Mouse (Mus musculus) heart, postnatal 14 days (tissue): ENCODE data around the gene Papss2. TPM values are rescaled to one million over a fixed set of nuclear protein-coding genes. Genes with fewer than 3 reads are reported as not detected.

Experiments
- DNase-seq, 2 experiments: peaks; one replicate each; pipeline ENCODE4 v3.0.0; 2021 to 2022
- intact Hi-C: fragments of 180-260 bp; cut with DNase I; formaldehyde crosslinking; loops from one replicate; pipeline ENCODE4 v1.15.1; 2025
- long read RNA-seq, 2 experiments: library from polyadenylated mRNA; stranded (forward); transcript quantifications; one replicate each; pipeline ENCODE4 v2.0.0; 2021
- total RNA-seq, 2 experiments: library from RNA; stranded (reverse); gene quantifications; 2 replicates each; pipeline ENCODE4 v1.2.3; 2021

Gene Papss2
- 10 to 100 TPM; 15.6 to 18.7 TPM for total RNA-seq
- long read RNA-seq, experiment 1, transcript Papss2-202 (12 exons, 2,047 nt): major isoform, 6 of 8 reads
- long read RNA-seq, experiment 1, partial matches to known transcripts: 1 of 8 reads
- long read RNA-seq, experiment 1, other reads (novel, unspliced or antisense): 1 of 8 reads
- long read RNA-seq, experiment 2, transcript Papss2-202 (12 exons, 2,047 nt): major isoform, 6 of 7 reads
- long read RNA-seq, experiment 2, partial matches to known transcripts: 0 of 7 reads
- long read RNA-seq, experiment 2, other reads (novel, unspliced or antisense): 1 of 7 reads

GRCm38 (mm10) chr19:32595506-32596286 lies at the start of gene Papss2:
Papss2 (plus strand) TSS chr19:32595790.
- peak; percentile 79 to 85 for DNase-seq
- intact Hi-C loops: loop anchor here (5.0 kb wide), 2 partner anchors 42 to 78 kb away; no protein-coding TSS in a partner anchor

- no peak for DNase-seq
- intact Hi-C loops: no loop called here
Measured at GRCm38 (mm10) chr19:32547396-32547795, 48.2 kb upstream of the Papss2 start.

- intact Hi-C loops: no loop called here
- DNase-seq: no peak
Measured at GRCm38 (mm10) chr19:32548202-32548601, 47.4 kb upstream of the Papss2 start.

GRCm38 (mm10) chr19:32550446-32550845 lies 45.1 kb upstream of the Papss2 start:
- intact Hi-C loops: no loop called here
- no peak for DNase-seq

- DNase-seq: peak in 1 of 2 experiments; percentile 14
- intact Hi-C loops: no loop called here
Measured at GRCm38 (mm10) chr19:32551442-32551841, 44.1 kb upstream of the Papss2 start.

GRCm38 (mm10) chr19:32552106-32552505 lies 43.5 kb upstream of the Papss2 start:
- intact Hi-C loops: no loop called here

GRCm38 (mm10) chr19:32553310-32553709 lies 42.3 kb upstream of the Papss2 start:
- no peak for DNase-seq
- intact Hi-C loops: no loop called here

More at GRCm38 (mm10) chr19:32552106-32552505, 43.5 kb upstream of the Papss2 start:
- DNase-seq: no peak

- intact Hi-C loops: no loop called here
- no peak for DNase-seq
Measured at GRCm38 (mm10) chr19:32555257-32555656, 40.3 kb upstream of the Papss2 start.

- intact Hi-C loops: no loop called here
- DNase-seq: no peak
Measured at GRCm38 (mm10) chr19:32567025-32567424, 28.6 kb upstream of the Papss2 start.

- intact Hi-C loops: no loop called here
- no peak for DNase-seq
Measured at GRCm38 (mm10) chr19:32567447-32567846, 28.1 kb upstream of the Papss2 start.

GRCm38 (mm10) chr19:32568470-32568869 lies 27.1 kb upstream of the Papss2 start:
- intact Hi-C loops: no loop called here
- no peak for DNase-seq

- no peak for DNase-seq
- intact Hi-C loops: no loop called here
Measured at GRCm38 (mm10) chr19:32568961-32569653, 26.5 kb upstream of the Papss2 start.

GRCm38 (mm10) chr19:32569725-32570124 lies 25.9 kb upstream of the Papss2 start:
- intact Hi-C loops: no loop called here
- DNase-seq: no peak

- intact Hi-C loops: no loop called here
- no peak for DNase-seq
Measured at GRCm38 (mm10) chr19:32572191-32572590, 23.4 kb upstream of the Papss2 start.

- DNase-seq: peak in 1 of 2 experiments; percentile 26
- intact Hi-C loops: no loop called here
Measured at GRCm38 (mm10) chr19:32573259-32573658, 22.3 kb upstream of the Papss2 start.

GRCm38 (mm10) chr19:32574846-32575245 lies 20.7 kb upstream of the Papss2 start:
- no peak for DNase-seq
- intact Hi-C loops: no loop called here

- peak in 1 of 2 experiments; percentile 5 for DNase-seq
- intact Hi-C loops: no loop called here
Measured at GRCm38 (mm10) chr19:32577749-32578148, 17.8 kb upstream of the Papss2 start.

- DNase-seq: no peak
- intact Hi-C loops: no loop called here
Measured at GRCm38 (mm10) chr19:32583091-32583766, 12.4 kb upstream of the Papss2 start.

- intact Hi-C loops: no loop called here
- no peak for DNase-seq
Measured at GRCm38 (mm10) chr19:32587727-32588126, 7.9 kb upstream of the Papss2 start.

GRCm38 (mm10) chr19:32592749-32593148 lies 2.8 kb upstream of the Papss2 start:
- intact Hi-C loops: loop anchor here (5.0 kb wide), 1 partner anchor 100 kb away; no protein-coding TSS in a partner anchor
- DNase-seq: no peak
